Mouse (Mus musculus) stomach, embryonic 15.5 days (tissue): ENCODE data around the gene Man1a. TPM values are rescaled to one million over a fixed set of nuclear protein-coding genes. Genes with fewer than 3 reads are reported as not detected.

ENCODE experiments used
- ATAC-seq: fragments of 200-750 bp; cut with Nextera tagmentation; 2 replicates; pipeline ENCODE4 v1.8.0; 2017; ENCODE audit warnings: low read depth, moderate number of reproducible peaks, moderate TSS enrichment; ENCODE audit not compliant: insufficient read depth, low FRiP score
- H3K27ac ChIP-seq: fragments of 300-500 bp; sonication (generic); 2 replicates; pipeline ENCODE4 v1.5.1; 2015; ENCODE audit warnings: mild to moderate bottlenecking, inconsistent platforms
- H3K27me3 ChIP-seq: fragments of 300-500 bp; sonication (generic); replicated peaks from 2 replicates; pipeline ENCODE4 v1.6.1; 2015; ENCODE audit warnings: inconsistent platforms
- H3K36me3 ChIP-seq: fragments of 300-500 bp; sonication (generic); 2 replicates; pipeline ENCODE4 v1.6.1; 2015; ENCODE audit warnings: inconsistent platforms
- H3K4me1 ChIP-seq: fragments of 300-500 bp; sonication (generic); 2 replicates; pipeline ENCODE4 v1.6.1; 2015; ENCODE audit warnings: inconsistent platforms
- H3K4me2 ChIP-seq: fragments of 300-500 bp; sonication (generic); 2 replicates; pipeline ENCODE4 v1.6.1; 2015; ENCODE audit warnings: mild to moderate bottlenecking, inconsistent platforms
- H3K4me3 ChIP-seq: fragments of 300-500 bp; sonication (generic); replicated peaks from 2 replicates; pipeline ENCODE4 v1.5.1; 2015; ENCODE audit warnings: inconsistent platforms
- H3K9ac ChIP-seq: fragments of 300-500 bp; sonication (generic); 2 replicates; pipeline ENCODE4 v1.6.1; 2015; ENCODE audit warnings: inconsistent platforms
- H3K9me3 ChIP-seq: fragments of 300-500 bp; sonication (generic); 2 replicates; pipeline ENCODE4 v1.6.1; 2016; ENCODE audit warnings: inconsistent platforms
- WGBS: fragments of 180-500 bp; shearing (Covaris S2); methylation state at CpG from one replicate; pipeline ENCODE4 v1.1.7; 2015; 5-methylcytosine and 5-hydroxymethylcytosine counted together
- polyA plus RNA-seq: library from polyadenylated mRNA; unstranded; fragments of >200 nt; fragmentation: Nextera tagmentation; extraction: Ambion mirVana; gene quantifications from 2 replicates; pipeline ENCODE4 v1.2.1, GENCODE M21; 2015

Man1a gene
- 12.7 and 14.1 TPM in 2 replicates for polyA plus RNA-seq

DNA sequence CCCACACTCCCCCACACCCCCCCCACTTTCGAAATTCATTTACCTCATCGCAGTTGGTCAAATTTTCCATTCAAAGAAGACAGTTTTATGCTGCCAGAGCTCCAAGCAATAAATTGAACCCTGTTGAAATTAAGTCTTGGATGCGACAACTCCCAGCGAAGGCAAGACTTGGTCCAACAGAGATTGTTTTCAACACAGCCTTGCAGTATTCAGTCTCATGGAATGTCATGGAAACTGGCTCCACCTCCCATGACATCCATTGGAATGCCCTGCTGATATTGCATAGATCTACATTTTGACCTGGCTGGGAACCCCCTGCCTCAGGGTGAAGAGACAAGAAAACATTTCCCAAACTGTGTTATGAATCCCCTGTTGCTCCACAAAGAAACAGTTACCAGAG lies at the start of gene Man1a:
TSS of gene Man1a (minus strand) at position 190 of the 400 bp plus-strand sequence.
- no peaks in the 10 kb centered on the region for H3K9me3 ChIP-seq
- H3K9ac ChIP-seq, result peak within 1 kb of the TSS; percentile 68
- H3K36me3 ChIP-seq, result no peaks in the 10 kb centered on the region
- H3K27me3 ChIP-seq, result no peaks in the 10 kb centered on the region
- no peak for ATAC-seq
- 8% methylated on average over 4 of the region's 4 CpGs for WGBS
- H3K4me1 ChIP-seq, result peaks cover 13% of the 10 kb centered on the region; the same call in 1 of the 2 replicates
- peak within 1 kb of the TSS; percentile 93 for H3K4me2 ChIP-seq
- peak within 1 kb of the TSS; percentile 87 for H3K4me3 ChIP-seq
- peak within 1 kb of the TSS; percentile 74 for H3K27ac ChIP-seq

DNA sequence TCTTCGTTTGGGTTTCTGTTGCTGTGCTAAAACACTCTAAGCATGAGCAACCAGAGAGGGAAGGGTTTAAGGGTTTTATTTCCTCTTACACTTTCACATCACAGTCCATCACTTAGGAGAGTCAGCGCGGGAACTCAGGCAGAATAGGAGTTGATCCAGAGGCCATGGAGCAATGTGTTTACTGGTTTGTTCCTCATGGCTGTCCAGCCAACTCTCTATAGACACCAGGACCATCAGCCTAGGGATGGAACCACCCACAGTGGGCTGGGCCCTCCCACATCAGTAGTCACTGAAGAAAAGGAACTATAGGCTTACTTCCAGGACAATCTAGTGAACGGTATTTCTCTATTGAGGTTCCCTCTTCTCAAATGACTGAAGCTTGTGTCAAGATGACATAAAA lies 45.4 kb upstream of the Man1a start:
- H3K27ac ChIP-seq, result no peak overlapping the region
- H3K9me3 ChIP-seq, result no peaks in the 10 kb centered on the region
- no peaks in the 10 kb centered on the region for H3K36me3 ChIP-seq
- ATAC-seq, result no peak
- H3K9ac ChIP-seq, result no peak overlapping the region
- no peak overlapping the region for H3K4me2 ChIP-seq
- WGBS, result 88% methylated on average over 4 of the region's 4 CpGs
- H3K27me3 ChIP-seq, result no peaks in the 10 kb centered on the region
- no peak overlapping the region for H3K4me3 ChIP-seq
- H3K4me1 ChIP-seq, result no peaks in the 10 kb centered on the region

DNA sequence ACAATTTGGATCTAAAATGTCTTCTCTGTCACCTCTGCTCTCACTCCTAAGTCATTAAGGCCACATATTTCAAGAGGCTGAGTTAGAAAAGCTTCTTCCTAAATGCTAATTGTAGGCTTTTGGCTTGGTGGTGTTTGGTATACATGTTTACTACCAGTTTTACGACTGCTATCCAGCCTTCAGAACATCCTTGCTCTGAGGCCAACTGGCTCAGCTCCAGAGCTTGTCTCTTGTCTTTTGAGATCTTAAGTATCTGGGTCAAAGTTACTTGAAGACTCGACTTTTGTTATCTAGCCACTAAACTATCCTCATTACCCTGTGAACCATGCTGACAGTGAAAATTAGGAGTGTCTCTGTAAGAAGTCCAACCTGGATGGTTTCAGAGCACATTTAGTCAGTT lies 44.0 kb upstream of the Man1a start:
- no peak for ATAC-seq
- H3K27ac ChIP-seq, result no peak overlapping the region
- H3K4me2 ChIP-seq, result no peak overlapping the region
- no peaks in the 10 kb centered on the region for H3K9me3 ChIP-seq
- no peak overlapping the region for H3K4me3 ChIP-seq
- no peaks in the 10 kb centered on the region for H3K36me3 ChIP-seq
- no peaks in the 10 kb centered on the region for H3K4me1 ChIP-seq
- 53% methylated on average over 2 of the region's 2 CpGs for WGBS
- H3K9ac ChIP-seq, result no peak overlapping the region
- H3K27me3 ChIP-seq, result no peaks in the 10 kb centered on the region

DNA sequence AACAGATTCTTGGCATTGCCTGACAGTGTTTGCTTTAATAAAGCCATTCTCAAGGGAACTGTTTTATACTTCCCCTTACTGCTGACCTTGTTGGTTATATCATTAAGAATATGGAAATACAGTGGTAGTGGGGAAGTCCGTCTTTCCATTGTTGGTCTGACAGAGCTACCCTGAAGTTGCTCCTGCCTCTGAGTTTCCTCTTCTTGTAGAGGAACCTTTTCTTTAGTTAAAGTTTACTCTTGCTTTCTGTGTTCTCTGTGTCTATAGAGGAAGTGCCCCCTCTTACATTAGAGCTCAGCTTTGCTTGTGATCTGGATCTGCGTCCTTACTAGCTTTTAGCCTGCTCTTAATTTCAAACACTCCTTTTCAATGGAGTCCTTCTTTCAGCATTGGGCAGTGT lies 42.9 kb upstream of the Man1a start:
- H3K4me1 ChIP-seq, result no peaks in the 10 kb centered on the region
- no peaks in the 10 kb centered on the region for H3K9me3 ChIP-seq
- no peak for ATAC-seq
- no peak overlapping the region for H3K9ac ChIP-seq
- no peak overlapping the region for H3K4me2 ChIP-seq
- H3K36me3 ChIP-seq, result no peaks in the 10 kb centered on the region
- 59% methylated on average over 2 of the region's 2 CpGs for WGBS
- no peak overlapping the region for H3K27ac ChIP-seq
- no peaks in the 10 kb centered on the region for H3K27me3 ChIP-seq
- no peak overlapping the region for H3K4me3 ChIP-seq

DNA sequence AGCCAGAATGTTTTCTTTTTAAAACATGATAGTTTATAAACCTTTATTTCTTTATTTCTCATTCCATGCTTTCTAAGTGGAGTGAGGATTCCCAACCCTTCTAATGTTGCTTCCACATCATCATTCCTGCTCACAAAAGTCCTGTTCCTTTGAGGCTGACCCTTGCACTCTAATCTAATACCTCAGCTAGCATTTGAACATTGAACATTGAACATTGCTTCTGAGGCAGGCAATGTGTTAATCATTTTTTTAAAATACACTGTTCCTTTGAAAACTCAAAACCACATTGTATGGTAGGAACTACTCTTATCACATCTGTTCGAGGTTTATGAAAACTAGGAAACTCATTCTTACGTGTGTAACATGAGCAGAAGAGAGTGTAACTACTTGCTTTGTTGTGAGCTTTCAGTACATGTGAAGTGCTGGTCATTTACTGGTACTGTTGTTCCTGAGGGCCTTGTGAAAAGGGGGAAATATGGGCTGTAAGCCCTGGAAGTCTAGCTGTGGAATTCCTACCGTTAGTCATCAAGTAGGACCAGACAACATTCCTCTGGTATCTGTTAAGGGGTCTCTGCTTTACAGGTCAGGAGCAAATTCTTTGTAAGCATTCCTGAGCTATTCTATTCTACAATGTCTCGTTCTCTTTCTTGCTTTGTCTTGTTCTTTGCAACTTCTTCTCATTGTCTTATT lies 42.0 kb upstream of the Man1a start:
- H3K4me1 ChIP-seq, result no peaks in the 10 kb centered on the region
- 51% methylated on average over 4 of the region's 4 CpGs for WGBS
- no peaks in the 10 kb centered on the region for H3K9me3 ChIP-seq
- ATAC-seq, result no peak
- H3K36me3 ChIP-seq, result no peaks in the 10 kb centered on the region
- H3K27ac ChIP-seq, result 0 out of 2 replicates have a peak overlapping the region, but pooled peaks have one; percentile 18
- H3K9ac ChIP-seq, result no peak overlapping the region
- no peak overlapping the region for H3K4me3 ChIP-seq
- no peaks in the 10 kb centered on the region for H3K27me3 ChIP-seq
- no peak overlapping the region for H3K4me2 ChIP-seq

DNA sequence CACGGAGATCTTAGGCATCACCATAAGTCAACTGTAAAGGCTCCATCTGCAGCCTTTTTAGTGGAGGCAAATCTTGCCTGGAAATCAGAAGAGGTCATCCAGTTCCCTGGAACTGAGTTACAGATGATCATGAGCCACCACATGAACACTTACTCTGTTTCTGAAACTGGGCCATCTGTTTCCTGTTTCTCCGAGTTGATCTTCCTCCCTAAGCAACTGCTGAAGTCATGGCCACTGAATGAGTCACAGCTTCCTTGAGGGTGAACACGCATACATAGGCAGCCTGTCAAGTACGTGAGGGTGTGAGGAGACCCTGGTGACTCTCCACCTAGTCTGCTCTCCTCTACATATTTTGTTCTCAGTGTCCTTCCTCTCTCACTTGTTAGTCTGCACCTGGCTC lies 41.4 kb upstream of the Man1a start:
- Histone ChIP-seq H3K4me3 (no peak overlapping the region), H3K4me2 (no peak overlapping the region), H3K27ac (0 out of 2 replicates have a peak overlapping the region, but pooled peaks have one; percentile 18), H3K9me3 (no peaks in the 10 kb centered on the region), H3K9ac (no peak overlapping the region), H3K4me1 (no peaks in the 10 kb centered on the region), H3K36me3 (no peaks in the 10 kb centered on the region), H3K27me3 (no peaks in the 10 kb centered on the region)
- ATAC-seq, result peak; percentile 72; the same call in 1 of the 2 replicates
- 24% methylated on average over 4 of the region's 4 CpGs for WGBS

DNA sequence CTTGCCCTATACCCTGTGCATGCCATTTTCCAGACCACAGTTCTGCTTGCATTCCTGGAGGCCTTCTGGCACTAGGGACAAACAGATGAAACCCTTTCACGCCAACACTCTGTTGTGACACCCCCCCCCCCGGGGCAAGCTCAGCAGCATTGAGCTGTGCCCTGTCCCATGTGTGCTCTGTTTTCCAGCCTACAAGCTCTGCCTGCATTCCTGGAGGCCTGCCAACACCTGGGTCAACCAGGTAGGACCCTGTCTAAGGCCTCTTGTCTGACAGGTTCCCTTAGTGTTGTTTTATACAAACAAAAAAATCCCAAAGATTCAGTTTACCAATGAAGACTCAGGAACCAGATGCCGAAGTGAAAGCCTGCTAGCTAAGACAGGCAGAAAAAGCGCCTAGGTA lies 27.3 kb upstream of the Man1a start:
- Histone ChIP-seq H3K36me3 (no peaks in the 10 kb centered on the region), H3K4me1 (no peaks in the 10 kb centered on the region), H3K27me3 (no peaks in the 10 kb centered on the region), H3K4me3 (no peak overlapping the region), H3K9me3 (no peaks in the 10 kb centered on the region), H3K4me2 (no peak overlapping the region), H3K9ac (no peak overlapping the region), H3K27ac (no peak overlapping the region)
- ATAC-seq, result no peak
- 76% methylated on average over 4 of the region's 4 CpGs for WGBS

DNA sequence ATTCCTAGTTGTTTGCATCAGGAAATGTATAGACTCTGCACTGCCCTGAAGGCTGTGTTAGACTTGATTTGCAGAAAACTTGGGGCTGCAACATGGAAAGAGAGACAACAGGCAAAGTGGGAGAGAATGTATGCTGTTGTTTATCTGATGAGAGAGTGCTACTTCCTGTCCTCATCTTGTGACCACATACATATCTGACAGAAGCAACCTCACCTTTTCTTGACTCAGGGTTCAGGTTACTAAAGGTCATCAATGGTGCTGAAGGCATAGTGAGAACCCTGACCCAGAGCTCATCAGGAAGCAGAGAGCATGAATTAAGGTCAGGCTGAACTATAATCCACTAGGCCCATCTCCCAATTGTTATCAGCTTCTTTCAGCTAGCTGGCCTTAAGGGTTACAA lies 15.7 kb upstream of the Man1a start:
- Histone ChIP-seq H3K27ac (no peak overlapping the region), H3K4me1 (no peaks in the 10 kb centered on the region), H3K4me2 (no peak overlapping the region), H3K4me3 (no peak overlapping the region), H3K9me3 (no peaks in the 10 kb centered on the region), H3K27me3 (no peaks in the 10 kb centered on the region), H3K9ac (no peak overlapping the region), H3K36me3 (no peaks in the 10 kb centered on the region)
- no peak for ATAC-seq

DNA sequence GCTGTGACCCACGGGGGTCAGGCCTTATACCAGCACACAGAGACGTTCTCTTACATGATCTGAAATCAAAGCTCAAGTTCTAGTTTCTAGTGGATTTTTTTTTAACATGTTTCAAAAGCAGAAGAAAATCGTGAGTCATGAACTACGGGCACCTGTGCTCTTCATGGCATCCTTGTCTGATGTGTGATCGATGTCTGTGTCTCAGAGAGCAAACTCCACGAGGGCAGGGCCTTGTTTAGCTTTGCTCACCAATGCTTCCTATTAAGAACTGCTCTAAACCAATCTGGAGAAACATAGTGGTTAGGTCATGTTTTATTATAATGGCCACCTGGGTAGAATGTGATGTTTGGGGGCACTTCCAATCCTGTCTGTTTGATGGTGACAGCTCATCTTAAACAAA lies 13.5 kb upstream of the Man1a start:
- no peak for ATAC-seq
- Histone ChIP-seq H3K27me3 (no peaks in the 10 kb centered on the region), H3K36me3 (no peaks in the 10 kb centered on the region), H3K9me3 (no peaks in the 10 kb centered on the region), H3K9ac (no peak overlapping the region), H3K4me1 (no peaks in the 10 kb centered on the region), H3K27ac (no peak overlapping the region), H3K4me3 (no peak overlapping the region), H3K4me2 (no peak overlapping the region)
- WGBS, result 81% methylated on average over 6 of the region's 6 CpGs

DNA sequence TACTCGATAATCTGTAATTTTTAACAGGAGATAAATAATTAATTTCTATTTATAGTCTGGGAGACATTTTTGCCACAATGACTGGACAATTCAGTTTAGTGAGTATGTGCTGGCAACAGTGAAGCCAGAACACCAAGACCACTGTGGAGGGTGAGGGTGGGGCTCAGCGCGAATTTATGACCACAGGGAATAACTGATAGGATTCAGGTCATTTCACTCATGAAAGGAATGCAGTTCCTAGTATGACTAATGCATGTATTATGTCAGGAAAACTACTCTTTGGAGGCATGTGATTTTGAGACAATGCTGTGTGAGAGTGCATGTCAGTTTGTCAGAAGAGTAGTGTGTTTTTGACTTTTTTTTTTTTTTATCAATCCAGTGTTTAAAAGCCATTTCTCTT lies 10.9 kb upstream of the Man1a start:
- Histone ChIP-seq H3K27me3 (no peaks in the 10 kb centered on the region), H3K4me1 (no peaks in the 10 kb centered on the region), H3K9me3 (no peaks in the 10 kb centered on the region), H3K9ac (no peak overlapping the region), H3K4me2 (no peak overlapping the region), H3K4me3 (no peak overlapping the region), H3K36me3 (no peaks in the 10 kb centered on the region), H3K27ac (no peak overlapping the region)
- no peak for ATAC-seq
- WGBS, result 82% methylated on average over 3 of the region's 3 CpGs

DNA sequence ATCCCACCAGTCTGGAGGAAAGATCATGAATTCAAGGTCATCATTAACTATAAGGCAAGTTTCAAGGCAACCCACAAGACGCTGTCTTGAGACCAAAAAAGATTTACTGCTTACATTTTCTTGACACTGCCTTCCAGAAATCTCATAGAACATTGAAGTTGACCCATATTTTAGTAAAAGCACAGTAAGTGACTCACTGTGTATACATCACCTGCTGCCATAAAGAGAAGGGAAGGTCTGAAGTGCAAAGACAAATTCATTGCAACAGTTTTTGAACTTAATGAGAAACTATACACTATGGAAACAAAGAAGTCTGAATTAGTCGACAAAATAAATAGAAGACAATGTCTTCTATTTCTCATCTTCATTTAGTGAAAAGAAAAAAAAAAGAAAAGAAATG lies 8.7 kb upstream of the Man1a start:
- WGBS, result 64% methylated on average over 2 of the region's 2 CpGs
- H3K36me3 ChIP-seq, result no peaks in the 10 kb centered on the region
- ATAC-seq, result no peak
- no peak overlapping the region for H3K27ac ChIP-seq
- no peaks in the 10 kb centered on the region for H3K9me3 ChIP-seq
- no peak overlapping the region for H3K9ac ChIP-seq
- H3K4me1 ChIP-seq, result no peaks in the 10 kb centered on the region
- H3K4me3 ChIP-seq, result no peak overlapping the region
- no peak overlapping the region for H3K4me2 ChIP-seq
- H3K27me3 ChIP-seq, result no peaks in the 10 kb centered on the region

DNA sequence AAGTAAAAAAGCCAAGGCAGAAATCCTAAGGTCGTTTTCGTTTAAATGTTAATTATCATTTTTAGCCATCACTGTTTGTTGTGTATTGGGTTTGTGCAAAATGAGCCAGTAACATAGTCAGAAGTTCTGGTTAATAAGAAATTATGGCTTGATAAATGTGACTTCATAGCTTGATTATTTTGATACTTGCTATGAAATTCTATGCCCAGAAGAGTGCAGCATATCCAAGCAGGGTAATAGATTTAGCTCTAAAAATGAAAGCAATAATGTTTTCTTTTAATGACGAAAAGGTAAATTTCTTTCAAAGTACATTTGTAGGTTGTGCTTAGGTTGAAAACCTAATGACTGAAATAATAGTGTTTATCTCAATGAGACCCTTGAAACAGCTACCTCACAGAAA lies 596 bp upstream of the Man1a start:
- Histone ChIP-seq H3K27ac (no peak overlapping the region), H3K27me3 (no peaks in the 10 kb centered on the region), H3K36me3 (no peaks in the 10 kb centered on the region), H3K9me3 (no peaks in the 10 kb centered on the region), H3K9ac (no peak overlapping the region), H3K4me1 (peaks cover 13% of the 10 kb centered on the region; the same call in 1 of the 2 replicates), H3K4me3 (no peak overlapping the region), H3K4me2 (peak overlapping the region; percentile 93; the same call in 1 of the 2 replicates)
- 47% methylated on average over 3 of the region's 3 CpGs for WGBS
- ATAC-seq, result no peak
